Mouse (Mus musculus) gastrocnemius, adult 8-10 months (tissue): ENCODE measurements at regions not wholly inside any gene's neighbourhood (a gene's known extent, or its start where the extent isn't known, plus 50 kb on each side); places are given as distances from the start of the nearest gene placed in this dataset.

Source experiments
- DNase-seq, 2 experiments: peaks; one replicate each; pipeline ENCODE4 v3.0.0; 2022; ENCODE audit warnings: low spot score in 2 of 2

DNA sequence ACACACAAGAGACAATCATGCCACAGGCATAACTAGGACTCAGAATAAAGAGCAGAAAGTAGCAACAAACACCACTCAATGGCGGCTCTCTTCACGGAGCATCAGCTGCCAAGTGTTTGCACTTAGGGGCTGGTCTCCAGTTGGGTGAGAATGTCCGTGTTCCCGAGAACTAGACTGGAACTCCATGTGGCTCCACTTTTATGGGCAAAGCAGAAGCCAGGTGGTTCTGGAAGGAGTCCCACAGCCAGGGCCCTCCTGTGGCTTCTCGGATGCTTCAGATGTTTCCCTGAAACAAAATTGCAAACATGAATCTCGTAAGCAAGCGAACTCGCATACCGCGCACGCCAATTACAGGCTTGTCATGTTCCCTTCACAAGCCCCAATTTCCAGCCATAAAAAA lies 113.7 kb upstream of the Mgmt start:
- DNase-seq = no peak

GRCm38 (mm10) chr7:136791162-136791561 lies 103.3 kb upstream of the Mgmt start:
- DNase-seq = no peak

DNA sequence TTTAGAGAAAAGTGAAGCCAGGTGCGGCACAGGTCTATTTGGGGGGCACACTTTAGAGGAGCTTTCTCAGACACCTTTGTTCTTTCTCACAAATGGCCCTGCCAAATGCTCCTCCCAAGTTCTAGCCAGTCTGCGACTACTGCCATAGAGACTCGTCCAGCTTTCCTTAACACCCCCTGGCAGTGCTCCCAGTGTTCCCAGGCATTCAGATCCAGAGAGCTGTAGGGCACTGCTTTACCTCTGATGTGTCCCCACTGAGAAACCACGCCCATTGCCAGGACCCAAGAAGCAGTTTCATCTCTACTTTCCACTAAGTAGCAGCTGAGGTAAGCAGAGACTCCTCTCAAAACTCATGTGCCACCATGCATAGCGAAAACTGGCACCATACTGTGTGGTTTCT lies 102.3 kb upstream of the Mgmt start:
- DNase-seq = no peak

DNA sequence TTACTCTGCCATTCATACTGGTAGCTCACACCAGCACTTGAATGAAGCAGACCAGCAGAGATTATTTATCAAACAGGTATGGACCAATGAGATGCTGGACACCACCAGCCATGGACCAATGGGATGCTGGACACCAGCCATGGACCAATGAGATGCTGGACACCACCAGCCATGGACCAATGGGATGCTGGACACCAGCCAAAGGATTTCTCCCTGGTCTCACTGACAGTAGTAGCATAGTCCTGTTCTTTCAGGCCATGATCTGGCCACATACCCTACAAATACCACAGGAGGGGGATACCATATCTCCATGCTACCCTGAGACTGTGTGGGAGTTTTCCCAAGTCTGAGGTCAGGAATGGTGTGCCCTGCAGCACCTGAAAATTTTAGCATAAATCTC lies 98.0 kb upstream of the Mgmt start:
- no peak for DNase-seq

GRCm38 (mm10) chr7:136797780-136798435 lies 96.5 kb upstream of the Mgmt start:
- no peak for DNase-seq

GRCm38 (mm10) chr7:136798605-136799004 lies 95.8 kb upstream of the Mgmt start:
- DNase-seq = no peak

GRCm38 (mm10) chr7:136807101-136807500 lies 87.3 kb upstream of the Mgmt start:
- DNase-seq = no peak

GRCm38 (mm10) chr7:136807968-136808367 lies 86.4 kb upstream of the Mgmt start:
- no peak for DNase-seq

DNA sequence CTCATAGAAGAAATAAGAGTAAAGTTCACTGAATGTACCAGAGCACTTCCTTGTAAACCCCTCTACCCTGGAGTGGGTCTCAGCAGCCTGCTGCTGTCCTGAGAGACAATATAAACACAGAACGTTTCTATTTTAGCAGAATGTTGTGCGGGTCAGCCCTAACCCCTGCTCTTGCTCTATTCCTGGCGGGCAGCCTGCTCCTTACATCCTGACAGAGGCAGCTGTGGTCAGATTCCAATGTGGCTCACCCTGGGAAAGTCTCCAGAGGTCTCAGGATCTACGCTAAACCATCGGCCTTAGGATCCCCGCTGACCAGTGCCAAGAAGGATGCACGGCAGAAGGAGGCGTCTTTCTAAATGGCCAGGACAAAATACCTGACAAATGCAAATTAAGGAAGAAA lies 84.8 kb upstream of the Mgmt start:
- no peak for DNase-seq

- no peak for DNase-seq
Measured at GRCm38 (mm10) chr7:136813691-136814325, 80.6 kb upstream of the Mgmt start.

DNA sequence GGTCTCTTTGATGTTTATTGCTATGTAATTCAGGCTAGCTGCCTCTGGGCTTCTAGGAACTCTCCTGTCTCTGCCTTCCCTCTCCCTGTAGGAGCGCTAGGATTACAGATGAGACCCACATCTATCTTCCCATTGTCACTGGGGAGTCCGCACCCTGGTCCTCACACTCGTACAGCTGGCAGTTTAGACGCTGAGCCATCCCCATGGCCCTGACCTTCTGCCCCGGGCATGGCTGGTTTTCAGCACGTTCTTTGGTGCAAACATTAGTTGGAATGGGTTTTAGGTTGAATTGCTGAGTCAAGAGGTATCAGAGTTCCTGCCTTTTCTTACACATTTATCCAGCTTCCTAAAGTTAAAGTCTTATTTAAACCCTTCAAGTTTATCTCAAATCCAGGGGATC lies 79.7 kb upstream of the Mgmt start:
- no peak for DNase-seq

DNA sequence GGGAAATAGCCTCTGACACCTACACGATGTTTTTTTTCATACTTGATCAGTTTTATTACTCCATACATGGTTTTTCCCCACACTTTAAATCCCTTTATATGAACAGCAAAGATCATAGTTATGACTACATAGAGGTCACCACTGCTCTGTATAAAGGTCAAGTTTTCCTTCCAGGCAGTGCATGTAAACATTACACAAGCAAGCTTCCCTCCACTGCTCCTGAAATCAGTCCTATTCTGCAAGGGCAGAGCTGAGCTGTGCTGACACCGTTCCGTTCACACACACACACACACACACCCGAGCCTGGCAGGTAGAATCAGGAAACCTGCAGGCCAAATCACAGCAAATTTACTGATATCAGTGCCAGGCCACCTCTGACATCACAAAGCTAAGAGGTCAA lies 74.1 kb upstream of the Mgmt start:
- DNase-seq = no peak

- no peak for DNase-seq
Measured at GRCm38 (mm10) chr7:136825647-136826046, 68.8 kb upstream of the Mgmt start.

DNA sequence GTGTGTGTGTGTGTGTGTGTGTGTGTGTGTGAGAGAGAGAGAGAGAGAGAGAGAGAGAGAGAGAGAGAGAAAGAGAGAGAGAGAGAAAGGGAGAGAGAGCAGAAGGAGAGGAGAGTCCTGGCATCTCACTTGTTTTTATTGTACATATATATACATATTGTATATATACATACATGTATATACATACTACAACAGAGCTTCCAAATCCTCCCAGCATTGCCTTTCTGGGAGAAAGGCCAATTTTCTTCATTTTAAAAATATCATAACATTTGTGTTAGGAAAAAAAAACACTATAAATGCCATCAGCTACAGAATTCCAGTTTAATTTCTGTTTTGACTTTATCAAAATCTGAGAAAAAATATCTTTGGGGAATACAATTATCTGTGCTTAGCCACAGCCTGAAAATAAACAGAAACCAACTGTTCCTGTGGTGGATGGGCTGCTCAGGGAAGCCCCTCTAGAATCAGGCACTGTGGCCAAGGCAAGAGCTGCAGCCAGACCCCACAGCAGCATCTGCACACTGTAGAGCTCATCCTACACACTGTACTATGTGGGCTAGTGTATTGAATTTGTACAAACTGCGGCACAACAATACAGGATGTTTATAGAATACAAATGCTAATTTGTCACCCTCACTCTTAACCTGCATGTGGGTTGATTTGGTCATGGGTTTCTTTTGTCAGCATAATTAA lies 64.6 kb upstream of the Mgmt start:
- no peak for DNase-seq

GRCm38 (mm10) chr7:136832419-136832818 lies 62.0 kb upstream of the Mgmt start:
- DNase-seq = no peak

- no peak for DNase-seq
Measured at GRCm38 (mm10) chr7:136838971-136839370, 55.4 kb upstream of the Mgmt start.

GRCm38 (mm10) chr7:136840224-136840623 lies 54.2 kb upstream of the Mgmt start:
- DNase-seq = no peak

GRCm38 (mm10) chr7:136842751-136843150 lies 51.7 kb upstream of the Mgmt start:
- DNase-seq = no peak

- no peak for DNase-seq
Measured at GRCm38 (mm10) chr7:136844282-136844681, 50.1 kb upstream of the Mgmt start.
